Mouse (Mus musculus): ENCODE data around the gene Tufm.
A peak's percentile ranks its signal among the peaks of the same experiment; 100 is the strongest.

Gene Tufm

GRCm38 (mm10) chr7:126499416-126499815 is 12.3 kb downstream of the Tufm start:
- DNase-seq (ENCODE audit: low spot score): no peak

DNA sequence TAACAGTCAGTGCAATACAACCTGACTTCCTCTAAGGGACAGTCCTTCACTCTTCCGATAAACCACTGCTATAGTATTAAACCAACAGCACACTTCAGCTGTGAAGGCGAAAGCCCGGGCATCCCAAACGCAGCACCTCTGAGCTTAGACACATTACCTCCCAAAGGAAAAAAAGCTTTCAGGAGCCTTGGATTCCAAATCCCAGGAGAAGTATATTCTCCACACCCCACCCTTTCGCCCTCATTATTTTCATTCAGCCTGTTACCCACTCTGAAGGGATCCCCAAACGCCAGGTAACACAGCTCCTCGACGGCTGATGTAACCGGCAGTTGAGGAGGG is 14.5 kb downstream of the Tufm start:
- DNase-seq (ENCODE audit: low spot score): no peak

DNA sequence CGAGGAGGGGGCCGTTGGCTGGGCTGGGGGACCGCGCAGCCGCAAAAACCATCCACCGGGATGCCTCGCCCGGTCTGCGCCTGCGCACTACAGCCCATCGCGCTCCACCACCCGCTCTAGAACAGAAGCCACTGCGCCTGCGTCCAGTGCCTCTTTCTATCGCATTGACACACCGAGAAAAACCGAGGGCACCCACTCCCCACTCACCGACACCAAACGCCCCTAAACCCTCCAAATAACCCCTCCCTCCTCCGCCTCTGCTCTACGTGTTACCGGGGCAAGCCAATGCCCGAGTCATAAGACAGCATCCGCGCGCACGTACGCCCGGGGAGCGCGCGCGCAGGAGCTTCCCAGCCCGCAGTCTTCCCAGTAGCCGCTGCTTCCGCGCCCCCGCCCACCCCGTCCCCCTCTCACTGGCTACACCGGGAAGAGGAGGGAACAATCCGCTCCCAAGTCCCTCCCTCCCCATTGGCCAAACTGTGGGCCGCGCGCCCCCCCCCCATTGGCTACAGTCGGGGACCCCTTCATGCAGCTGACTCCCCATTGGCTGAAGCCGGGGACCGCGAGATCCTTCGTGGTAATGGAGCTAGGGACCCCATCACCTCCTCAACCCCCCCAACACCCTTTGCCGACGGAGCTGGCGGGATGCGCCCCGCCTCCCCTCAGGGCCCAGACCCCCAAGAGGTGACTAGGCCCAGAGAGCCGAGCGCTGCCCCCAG is 15.0 kb downstream of the Tufm start:
- peak; percentile 99 for DNase-seq (ENCODE audit: low spot score)

GRCm38 (mm10) chr7:126502751-126503150 is 15.6 kb downstream of the Tufm start:
- DNase-seq (ENCODE audit: low spot score): no peak

DNA sequence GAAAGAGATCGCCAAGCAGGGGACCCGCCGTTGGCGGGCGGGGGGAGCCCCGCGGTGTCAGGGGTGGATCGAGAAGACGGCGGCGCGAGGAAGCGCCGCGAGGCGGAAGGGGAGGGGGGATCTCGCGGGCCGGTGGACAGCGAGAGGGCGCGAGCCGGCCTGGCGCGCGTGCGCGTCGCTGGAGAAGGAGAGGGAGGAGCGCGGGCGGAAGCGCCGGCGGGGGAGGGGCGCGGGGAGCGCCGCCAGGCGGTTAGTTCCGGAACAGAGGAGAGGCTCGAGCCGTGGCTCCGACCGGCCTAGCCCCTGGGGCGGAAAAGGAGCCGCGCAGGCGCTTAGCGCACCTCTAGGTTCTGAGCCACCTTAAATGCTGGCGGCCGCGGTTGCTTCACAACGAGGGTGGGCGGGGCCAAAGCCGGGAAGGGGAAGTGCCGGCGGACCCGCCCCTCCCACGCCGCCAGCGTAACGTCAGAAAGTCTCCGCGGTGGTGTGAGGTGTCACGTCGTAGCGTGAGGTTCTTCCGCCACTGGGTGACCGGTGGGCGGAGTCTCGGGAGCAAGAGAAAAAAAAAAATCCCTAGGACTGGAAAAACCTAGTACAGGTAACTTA is 16.2 kb downstream of the Tufm start, which contains the start of gene Atxn2l:
Atxn2l (minus strand) TSS at position 165 of the 606 bp plus-strand sequence.
- DNase-seq (ENCODE audit: low spot score): peak; percentile 99

- DNase-seq (ENCODE audit: low spot score): no peak
Observed at GRCm38 (mm10) chr7:126504913-126505312, 17.8 kb downstream of the Tufm start.

DNA sequence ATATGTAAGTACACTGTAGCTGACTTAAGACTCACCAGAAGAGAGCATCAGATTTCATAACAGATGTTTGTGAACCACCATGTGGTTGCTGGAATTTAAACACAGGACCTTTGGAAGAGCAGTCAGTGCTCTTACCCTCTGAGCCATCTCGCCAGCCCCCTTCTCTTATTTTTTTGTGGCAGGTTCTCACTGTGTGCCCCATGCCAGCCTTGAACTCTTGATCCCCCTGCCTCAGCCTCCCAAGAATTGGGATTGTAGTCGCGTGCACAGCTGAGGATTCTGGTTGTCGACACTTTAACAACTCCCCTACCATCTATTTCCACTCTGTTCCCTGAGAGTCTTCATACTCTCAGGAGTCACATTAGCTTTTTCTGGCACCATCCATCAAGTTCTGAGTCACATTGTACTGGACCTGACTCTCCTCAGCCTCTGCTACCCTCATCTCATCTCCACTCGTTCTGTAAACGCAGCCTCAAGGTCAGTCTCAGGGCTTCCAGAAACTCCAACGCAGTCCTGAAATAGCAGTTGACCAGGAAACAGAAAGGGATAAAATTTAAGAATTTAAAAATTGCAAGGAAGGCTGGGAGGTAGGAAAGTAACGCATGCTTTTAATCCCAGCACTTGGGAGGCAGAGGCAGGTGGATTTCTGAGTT is 20.1 kb downstream of the Tufm start:
- no peak for DNase-seq (ENCODE audit: low spot score)

DNA sequence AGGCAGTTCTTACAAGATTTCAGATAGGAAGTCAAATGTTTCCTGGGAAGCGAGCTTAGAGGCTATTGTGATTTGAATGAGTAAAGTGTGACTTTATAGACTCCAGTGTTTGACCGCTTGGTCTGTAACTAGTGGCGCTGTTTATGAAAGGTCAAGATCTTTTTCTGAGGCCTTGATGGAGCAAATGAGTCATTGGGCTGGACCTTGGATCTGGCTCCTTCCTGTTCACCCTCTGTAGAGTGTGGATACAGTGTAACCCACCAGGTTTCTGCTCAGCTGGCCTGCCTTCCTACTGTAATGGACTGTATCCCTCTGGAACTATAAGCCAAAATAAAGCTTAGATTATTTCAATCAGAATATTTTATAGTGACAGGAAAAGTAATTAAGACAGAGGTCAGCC is 24.1 kb downstream of the Tufm start:
- DNase-seq (ENCODE audit: low spot score): no peak

DNA sequence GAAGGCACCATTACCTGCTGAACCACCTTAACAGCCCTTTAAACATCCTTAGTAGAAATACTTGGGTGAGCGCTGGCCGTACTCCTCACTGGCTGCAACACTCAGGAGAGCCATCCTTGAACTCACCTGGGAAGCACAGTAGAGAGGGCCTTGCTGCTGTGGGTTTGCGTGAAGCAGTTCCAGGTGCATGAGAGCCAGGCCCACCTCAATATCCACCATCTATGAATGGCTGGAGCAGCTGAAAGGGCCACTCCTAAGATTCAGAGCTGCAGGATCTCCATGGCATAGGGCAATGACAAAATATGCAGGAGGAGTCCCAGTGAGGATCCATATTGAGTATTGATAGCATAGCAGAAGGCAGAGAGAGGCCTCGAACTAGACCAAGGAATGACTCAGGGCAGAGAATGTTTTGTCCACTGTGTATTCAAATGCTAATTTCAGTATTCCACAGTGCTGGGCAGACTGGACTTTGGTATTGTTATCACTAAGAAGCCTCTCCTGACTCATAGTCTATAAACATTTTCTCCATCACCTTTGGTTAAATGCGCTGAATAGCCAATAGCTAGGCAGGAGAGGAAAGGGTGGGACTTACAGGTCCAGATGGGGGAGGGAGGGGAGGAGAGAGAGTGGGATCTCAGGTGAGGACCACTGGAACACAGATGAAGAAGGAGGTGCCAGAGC is 31.2 kb downstream of the Tufm start:
- DNase-seq (ENCODE audit: low spot score): peak; percentile 27

DNA sequence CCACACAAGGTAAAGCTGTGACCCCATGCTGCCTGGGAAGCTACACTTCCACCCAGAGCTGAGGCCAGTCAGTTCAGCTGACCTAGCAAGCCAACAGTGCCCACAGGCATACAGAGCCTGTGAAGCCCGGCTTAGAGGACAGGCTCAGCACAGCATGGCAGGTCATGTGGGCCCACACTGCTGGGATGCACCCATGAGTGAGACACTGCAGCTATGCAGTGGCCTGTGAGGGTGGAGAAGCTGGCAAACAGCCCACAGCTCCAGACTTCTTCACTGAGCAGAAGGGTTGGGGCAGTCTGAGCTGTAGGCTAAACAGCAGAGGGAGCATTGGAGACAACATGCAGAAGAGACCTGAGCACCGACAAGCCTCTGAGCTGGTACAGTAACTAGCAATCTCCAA is 32.4 kb downstream of the Tufm start:
- no peak for DNase-seq (ENCODE audit: low spot score)

- no peak for DNase-seq (ENCODE audit: low spot score)
Observed at GRCm38 (mm10) chr7:126523316-126523715, 36.2 kb downstream of the Tufm start.

GRCm38 (mm10) chr7:126528166-126528577 is 41.0 kb downstream of the Tufm start:
- DNase-seq (ENCODE audit: low spot score): peak; percentile 23

GRCm38 (mm10) chr7:126533434-126533833 is 46.3 kb downstream of the Tufm start:
- DNase-seq (ENCODE audit: low spot score): no peak

- DNase-seq (ENCODE audit: low spot score): no peak
Observed at GRCm38 (mm10) chr7:126535766-126536165, 48.6 kb downstream of the Tufm start.

DNA sequence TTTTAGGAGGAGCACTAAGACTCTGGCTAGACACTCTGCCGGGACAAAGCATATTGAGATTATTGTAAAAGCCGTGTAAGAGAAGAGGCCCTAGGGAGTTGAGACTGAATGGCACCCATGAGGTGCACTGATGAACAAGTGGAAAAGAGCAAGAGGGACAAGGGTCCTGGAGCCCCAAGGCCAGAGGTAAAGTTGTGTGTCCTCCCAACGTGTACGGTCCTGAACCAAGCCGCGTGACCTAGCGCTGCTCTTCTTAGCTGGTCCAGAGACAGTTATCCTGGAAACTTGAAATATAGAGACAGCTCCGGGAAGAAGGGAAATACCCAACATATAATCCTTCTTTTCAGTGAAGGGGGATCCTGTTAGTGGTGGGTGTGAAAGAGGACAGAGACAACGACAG is 49.3 kb downstream of the Tufm start:
- no peak for DNase-seq (ENCODE audit: low spot score)

- DNase-seq (ENCODE audit: low spot score): no peak
Observed at GRCm38 (mm10) chr7:126537820-126538585, 50.8 kb downstream of the Tufm start.
